Mouse (Mus musculus) liver, postnatal 0 days (tissue): ENCODE data around the gene Kif3a.

Source experiments
- CTCF ChIP-seq: sonication (generic); IDR thresholded peaks from 2 replicates; pipeline ENCODE4 v1.5.1; 2016; ENCODE audit warnings: antibody characterized with exemption, low read depth
- EP300 ChIP-seq: IDR thresholded peaks from 2 replicates; pipeline ENCODE4 v1.6.1; 2016; ENCODE audit warnings: antibody characterized with exemption, low read depth, mild to moderate bottlenecking

DNA sequence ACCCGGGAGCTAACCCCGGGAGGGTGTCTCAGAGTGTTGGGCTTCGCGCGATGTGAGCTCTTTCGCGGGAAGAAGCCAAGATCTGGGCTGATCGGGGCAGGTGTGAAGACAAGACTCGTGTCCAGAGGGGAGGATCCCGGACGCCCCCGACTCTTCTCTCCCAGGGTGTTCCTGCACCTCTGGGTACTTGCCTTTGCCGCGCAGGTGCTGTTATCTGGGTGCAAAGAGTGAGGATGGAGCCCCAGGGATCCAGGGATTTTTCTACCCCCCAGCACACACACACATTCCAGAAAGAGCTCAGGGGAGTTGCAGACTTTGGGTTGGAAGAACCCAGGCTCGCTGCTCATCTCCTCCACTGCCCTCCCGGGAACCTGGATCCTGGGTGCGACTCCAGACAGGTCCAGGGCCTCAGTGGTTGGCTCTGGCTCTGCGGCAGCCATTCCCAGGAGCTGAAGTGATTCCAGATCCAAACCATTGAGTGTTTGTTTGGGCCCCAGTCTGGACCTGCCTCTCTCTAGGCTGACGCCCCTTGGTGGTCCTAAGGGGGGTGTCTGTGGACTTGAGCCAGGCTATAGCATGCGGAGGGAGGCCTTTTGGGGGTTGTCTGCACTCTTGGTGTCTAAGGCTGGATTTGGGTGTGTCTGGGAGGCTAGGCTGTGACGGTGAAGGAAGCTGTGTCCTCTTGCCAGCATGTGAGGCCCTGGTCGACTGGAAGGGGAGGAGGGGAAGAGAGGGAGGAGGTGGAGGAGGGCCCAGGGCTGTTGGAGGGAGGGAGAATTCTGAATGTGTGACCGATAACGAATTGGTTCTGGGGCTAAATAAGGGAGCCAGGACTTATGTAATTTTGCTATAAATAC is 46.8 kb upstream of the Kif3a start:
- TF ChIP-seq CTCF (no peak), EP300 (no peak)
